Mouse (Mus musculus) kidney, embryonic 16.5 days (tissue): Measurements from ENCODE around the gene Fam84b. TPM values are rescaled to one million over a fixed set of nuclear protein-coding genes. Genes with fewer than 3 reads are reported as not detected.

Source experiments
- ATAC-seq: fragments of 200-750 bp; cut with Nextera tagmentation; 2 replicates; pipeline ENCODE4 v1.8.0; 2017; ENCODE audit warnings: moderate TSS enrichment; ENCODE audit not compliant: low FRiP score, low TSS enrichment
- H3K27ac ChIP-seq: fragments of 300-500 bp; sonication (generic); 2 replicates; pipeline ENCODE4 v1.5.1; 2014; ENCODE audit warnings: low read length
- H3K27me3 ChIP-seq: fragments of 300-500 bp; sonication (generic); 2 replicates; pipeline ENCODE4 v1.6.1; 2014; ENCODE audit warnings: low read length, control low read depth, mixed read lengths; ENCODE audit not compliant: insufficient read depth
- H3K36me3 ChIP-seq: fragments of 300-500 bp; sonication (generic); 2 replicates; pipeline ENCODE4 v1.6.1; 2014; ENCODE audit warnings: low read length, control low read depth, mixed read lengths; ENCODE audit not compliant: insufficient read depth
- H3K4me1 ChIP-seq: fragments of 300-500 bp; sonication (generic); 2 replicates; pipeline ENCODE4 v1.6.1; 2014; ENCODE audit warnings: low read length, control low read depth, mixed read lengths; ENCODE audit not compliant: insufficient read depth
- H3K4me2 ChIP-seq: fragments of 300-500 bp; sonication (generic); replicated peaks from 2 replicates; pipeline ENCODE4 v1.6.1; 2014; ENCODE audit warnings: low read depth, low read length
- H3K4me3 ChIP-seq: fragments of 300-500 bp; sonication (generic); 2 replicates; pipeline ENCODE4 v1.5.1; 2014; ENCODE audit warnings: mild to moderate bottlenecking, low read length
- H3K9ac ChIP-seq: fragments of 300-500 bp; sonication (generic); replicated peaks from 2 replicates; pipeline ENCODE4 v1.6.1; 2014; ENCODE audit warnings: low read length
- H3K9me3 ChIP-seq: fragments of 300-500 bp; sonication (generic); 2 replicates; pipeline ENCODE4 v1.6.1; 2016; ENCODE audit warnings: low read length, control low read depth
- WGBS: fragments of 180-500 bp; shearing (Covaris S2); extraction: QIAGEN DNeasy Blood & Tissue Kit; methylation state at CpG from one replicate; pipeline ENCODE4 v1.1.7; 2014; 5-methylcytosine and 5-hydroxymethylcytosine counted together
- polyA plus RNA-seq: library from polyadenylated mRNA; unstranded; fragments of >200 nt; fragmentation: Nextera tagmentation; extraction: Ambion mirVana; gene quantifications from 2 replicates; pipeline ENCODE4 v1.2.1, GENCODE M21; 2015

The Fam84b gene
- polyA plus RNA-seq, 1 experiment from 2014 or later: 26.5 TPM

GRCm38 (mm10) chr15:60834598-60835571 is 18.7 kb downstream of the Fam84b start:
- no peak overlapping the region for H3K4me2 ChIP-seq
- peaks cover 5% of the 10 kb centered on the region for H3K9me3 ChIP-seq
- H3K27ac ChIP-seq: no peak overlapping the region
- 88% methylated on average over 5 of the region's 5 CpGs for WGBS
- no peaks in the 10 kb centered on the region for H3K27me3 ChIP-seq
- no peak overlapping the region for H3K4me3 ChIP-seq
- ATAC-seq: no peak
- H3K36me3 ChIP-seq: no peaks in the 10 kb centered on the region
- H3K9ac ChIP-seq: no peak overlapping the region
- H3K4me1 ChIP-seq: peaks cover 23% of the 10 kb centered on the region

- ATAC-seq: 0 out of 2 replicates have a peak, but pooled peaks have one; percentile 49
- no peak overlapping the region for H3K27ac ChIP-seq
- H3K36me3 ChIP-seq: no peaks in the 10 kb centered on the region
- H3K4me3 ChIP-seq: no peak overlapping the region
- no peaks in the 10 kb centered on the region for H3K27me3 ChIP-seq
- H3K4me2 ChIP-seq: no peak overlapping the region
- no peak overlapping the region for H3K9ac ChIP-seq
- H3K4me1 ChIP-seq: peaks cover 20% of the 10 kb centered on the region
- H3K9me3 ChIP-seq: peaks cover 5% of the 10 kb centered on the region
- WGBS: 26% methylated on average over 2 of the region's 2 CpGs
Measured at GRCm38 (mm10) chr15:60833476-60834218, 19.9 kb downstream of the Fam84b start.

- H3K9ac ChIP-seq: no peak overlapping the region
- H3K4me2 ChIP-seq: no peak overlapping the region
- no peak overlapping the region for H3K27ac ChIP-seq
- peaks cover 5% of the 10 kb centered on the region for H3K9me3 ChIP-seq
- peaks cover 10% of the 10 kb centered on the region; the same call in 1 of the 2 replicates for H3K4me1 ChIP-seq
- no peak for ATAC-seq
- no peaks in the 10 kb centered on the region for H3K27me3 ChIP-seq
- H3K36me3 ChIP-seq: no peaks in the 10 kb centered on the region
- no peak overlapping the region for H3K4me3 ChIP-seq
Measured at GRCm38 (mm10) chr15:60832586-60832985, 21.0 kb downstream of the Fam84b start.

GRCm38 (mm10) chr15:60826226-60826625 is 27.4 kb downstream of the Fam84b start:
- no peaks in the 10 kb centered on the region for H3K9me3 ChIP-seq
- H3K9ac ChIP-seq: no peak overlapping the region
- no peak for ATAC-seq
- peaks cover 12% of the 10 kb centered on the region for H3K4me1 ChIP-seq
- no peaks in the 10 kb centered on the region for H3K27me3 ChIP-seq
- H3K4me3 ChIP-seq: no peak overlapping the region
- H3K4me2 ChIP-seq: no peak overlapping the region
- WGBS: 71% methylated on average over 1 of the region's 1 CpGs
- no peaks in the 10 kb centered on the region for H3K36me3 ChIP-seq
- H3K27ac ChIP-seq: no peak overlapping the region

- Histone ChIP-seq H3K27ac (peak overlapping the region; percentile 97), H3K4me3 (peak overlapping the region; percentile 89), H3K4me1 (peaks cover 22% of the 10 kb centered on the region), H3K9ac (peak overlapping the region; percentile 89), H3K4me2 (peak overlapping the region; percentile 98), H3K27me3 (no peaks in the 10 kb centered on the region), H3K9me3 (no peaks in the 10 kb centered on the region), H3K36me3 (peaks cover 9% of the 10 kb centered on the region; the same call in 1 of the 2 replicates)
- WGBS: under 1% methylated on average over 32 of the region's 32 CpGs
- peak; percentile 95 for ATAC-seq
Measured at GRCm38 (mm10) chr15:60824751-60825227, 28.8 kb downstream of the Fam84b start.

GRCm38 (mm10) chr15:60823870-60824709 is 29.5 kb downstream of the Fam84b start:
- H3K4me1 ChIP-seq: peaks cover 22% of the 10 kb centered on the region
- H3K36me3 ChIP-seq: peaks cover 9% of the 10 kb centered on the region; the same call in 1 of the 2 replicates
- H3K27ac ChIP-seq: peak overlapping the region; percentile 97
- no peaks in the 10 kb centered on the region for H3K9me3 ChIP-seq
- H3K4me2 ChIP-seq: peak overlapping the region; percentile 98
- H3K4me3 ChIP-seq: peak overlapping the region; percentile 89
- no peaks in the 10 kb centered on the region for H3K27me3 ChIP-seq
- WGBS: under 1% methylated on average over 45 of the region's 45 CpGs
- H3K9ac ChIP-seq: peak overlapping the region; percentile 89
- ATAC-seq: peak; percentile 35

- Histone ChIP-seq H3K27me3 (no peaks in the 10 kb centered on the region), H3K27ac (peak overlapping the region; percentile 97), H3K4me2 (peak overlapping the region; percentile 98), H3K9me3 (no peaks in the 10 kb centered on the region), H3K4me3 (peak overlapping the region; percentile 89), H3K9ac (peak overlapping the region; percentile 89), H3K36me3 (peaks cover 9% of the 10 kb centered on the region; the same call in 1 of the 2 replicates), H3K4me1 (peaks cover 22% of the 10 kb centered on the region)
- under 1% methylated on average over 24 of the region's 24 CpGs for WGBS
- no peak for ATAC-seq
Measured at GRCm38 (mm10) chr15:60823620-60823869, 30.0 kb downstream of the Fam84b start.

GRCm38 (mm10) chr15:60822803-60823619 is 30.6 kb downstream of the Fam84b start:
- Histone ChIP-seq H3K4me3 (peak overlapping the region; percentile 89), H3K9me3 (no peaks in the 10 kb centered on the region), H3K27ac (peak overlapping the region; percentile 97), H3K9ac (peak overlapping the region; percentile 89), H3K4me1 (peaks cover 22% of the 10 kb centered on the region), H3K27me3 (no peaks in the 10 kb centered on the region), H3K4me2 (peak overlapping the region; percentile 98), H3K36me3 (peaks cover 9% of the 10 kb centered on the region; the same call in 1 of the 2 replicates)
- WGBS: under 1% methylated on average over 65 of the region's 68 CpGs
- ATAC-seq: peak; percentile 66
